ENCODE assay signal across 9 mouse cellular contexts in the genomic region with DNA sequence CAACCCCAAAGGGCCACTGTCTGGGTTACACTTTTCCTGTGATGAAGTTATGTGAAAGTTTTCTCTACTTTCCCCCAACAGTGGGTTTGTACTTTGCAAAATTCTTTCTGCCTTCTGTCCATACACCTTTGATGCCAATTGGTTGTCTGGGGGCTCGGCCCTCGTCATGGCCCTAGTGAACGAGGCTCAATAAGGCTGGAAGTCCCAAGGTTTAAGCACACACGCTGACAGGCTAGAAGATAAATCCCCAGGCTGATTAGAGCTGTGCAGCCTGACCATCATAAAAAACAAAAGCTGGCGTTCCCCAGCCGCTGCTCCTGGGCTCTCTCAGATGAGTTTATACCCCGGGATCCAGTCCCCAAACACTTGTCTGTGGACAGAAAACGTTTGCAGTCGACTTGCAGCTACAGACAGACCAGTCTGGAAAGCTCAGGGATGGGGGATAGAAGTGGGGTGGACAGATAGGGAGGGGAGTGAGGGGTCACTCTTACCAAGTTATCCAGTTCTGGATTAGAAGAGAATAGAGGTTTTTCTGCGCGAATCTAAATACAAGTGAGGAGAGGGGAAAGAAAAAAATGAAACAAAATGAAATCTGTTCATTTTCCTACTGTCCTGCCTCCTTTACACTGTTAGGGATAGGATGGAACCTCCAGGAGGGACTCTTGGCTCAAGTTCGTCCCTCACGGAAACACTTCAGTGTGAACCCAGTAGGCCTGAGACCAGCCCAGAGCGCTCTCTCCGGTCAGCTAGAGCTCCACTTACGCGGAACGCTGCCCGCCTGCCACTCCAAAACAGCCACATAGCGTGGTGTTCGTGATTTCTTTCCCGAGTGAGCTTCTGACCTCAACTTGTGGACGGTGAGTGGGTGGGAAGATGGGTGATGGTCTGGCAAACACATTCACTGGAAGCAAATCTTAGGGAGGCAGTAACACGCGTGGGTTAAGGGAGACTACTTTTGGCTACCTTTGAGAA. TPM values are rescaled to one million over a fixed set of nuclear protein-coding genes. Genes with fewer than 3 reads are reported as not detected.
DNase-seq lines count a peak whose midpoint lies in the region; ATAC-seq and TF ChIP-seq lines count a peak whose summit lies in the region.
"Had no signal": no experiment of that assay in that cellular context is flagged by ENCODE, and none has a peak within 500 bp of the region (broad histone marks: within the 10 kb centered on the region; RNA-seq: fewer than 3 reads in every experiment).

No protein-coding gene starts in this region.

- 55% methylated on average over 25 of the region's 25 CpGs for WGBS in thymus, adult 2 months
- 3% methylated on average over 25 of the region's 25 CpGs for WGBS in forebrain, embryonic 10.5 days
- WGBS in hindbrain, embryonic 16.5 days, result 11% methylated on average over 25 of the region's 25 CpGs

- H3K9me3 ChIP-seq in forebrain, embryonic 10.5 days, result no peaks in the 10 kb centered on the region
- no peaks in the 10 kb centered on the region for H3K9me3 ChIP-seq in hindbrain, embryonic 16.5 days (ENCODE audit: control insufficient read depth, low read length)

- peak overlapping the region; percentile 34; the same call in 1 of the 2 replicates for H3K27ac ChIP-seq in thymus, adult 2 months (ENCODE audit: control insufficient read depth, insufficient read depth, low read length)
- peak overlapping the region; percentile 96 for H3K27ac ChIP-seq in forebrain, embryonic 10.5 days
- H3K27ac ChIP-seq in hindbrain, embryonic 16.5 days (ENCODE audit: low read depth, low read length), result peak overlapping the region; percentile 91
- H3K27ac ChIP-seq: macrophage had no signal

- ATAC-seq in hindbrain, embryonic 16.5 days, result no peak

- peak overlapping the region; percentile 93 for H3K9ac ChIP-seq in hindbrain, embryonic 16.5 days (ENCODE audit: low read depth, low read length)

- peak overlapping the region; percentile 71 for H3K4me2 ChIP-seq in hindbrain, embryonic 16.5 days (ENCODE audit: low read length)

- intact Hi-C loops in gastrocnemius, postnatal 14 days (cut with DNase I; ENCODE audit: low total_unique reads), result no loop called here

- no peak for TF ChIP-seq CTCF in thymus, adult 2 months (IDR thresholded peaks at IDR 0.05; ENCODE audit: borderline replicate concordance, control insufficient read depth, extremely low read depth, insufficient read depth, low read length, poor library complexity)

- DNase-seq in thymus, adult 2 months, result no peak
- no peak for DNase-seq in thymus, postnatal 0 days (ENCODE audit: low spot score)
- DNase-seq in forebrain, embryonic 10.5 days (ENCODE audit: extremely low spot score, low spot score), result no peak
- DNase-seq in lung, postnatal 36 days, result peak; percentile 32
- DNase-seq in urinary bladder, postnatal 36 days (ENCODE audit: low spot score in 2 of 2), result peak; percentile 47 to 52
- DNase-seq in gastrocnemius, postnatal 14 days, result no peak
- no peak for DNase-seq in thymus, adult 18-20 months

- H3K4me1 ChIP-seq in thymus, adult 2 months (replicated peaks; ENCODE audit: control insufficient read depth, insufficient read depth, low read length), result no peaks in the 10 kb centered on the region
- peaks cover 93% of the 10 kb centered on the region for H3K4me1 ChIP-seq in forebrain, embryonic 10.5 days
- H3K4me1 ChIP-seq in hindbrain, embryonic 16.5 days (ENCODE audit: control insufficient read depth, insufficient read depth, low read depth, low read length), result peaks cover 9% of the 10 kb centered on the region

- H3K4me3 ChIP-seq in thymus, adult 2 months (ENCODE audit: control insufficient read depth, insufficient read depth, low read length), result no peak overlapping the region
- peak overlapping the region; percentile 64 for H3K4me3 ChIP-seq in forebrain, embryonic 10.5 days
- peak overlapping the region; percentile 75 for H3K4me3 ChIP-seq in hindbrain, embryonic 16.5 days (ENCODE audit: low read length)

- no peaks in the 10 kb centered on the region for H3K36me3 ChIP-seq in thymus, adult 2 months (ENCODE audit: control insufficient read depth, insufficient read depth, low read length)
- no peaks in the 10 kb centered on the region; the same call in 1 of the 2 replicates for H3K36me3 ChIP-seq in forebrain, embryonic 10.5 days (replicated peaks)
- H3K36me3 ChIP-seq in hindbrain, embryonic 16.5 days (ENCODE audit: control insufficient read depth, insufficient read depth, low read length), result no peaks in the 10 kb centered on the region

- H3K27me3 ChIP-seq in thymus, adult 2 months (ENCODE audit: control insufficient read depth, insufficient read depth, low read length), result peaks cover 12% of the 10 kb centered on the region; the same call in 1 of the 2 replicates
- H3K27me3 ChIP-seq in forebrain, embryonic 10.5 days (ENCODE audit: poor library complexity, severe bottlenecking), result peaks cover 91% of the 10 kb centered on the region
- H3K27me3 ChIP-seq in hindbrain, embryonic 16.5 days (replicated peaks; ENCODE audit: control insufficient read depth, insufficient read depth, low read length), result no peaks in the 10 kb centered on the region; the same call in 1 of the 2 replicates

- TF ChIP-seq POLR2A in thymus, adult 2 months (IDR thresholded peaks at IDR 0.05; ENCODE audit: control insufficient read depth, extremely low read depth, insufficient read depth, low read length, poor library complexity), result no peak

RNA-seq across cellular contexts. Expression of gene Meis1, which starts 5.4 kb away (rescaled TPM):
- polyA plus RNA-seq in thymus, adult 2 months (2012; rRNA removed), result 4.6 and 6.6 TPM in 2 replicates
- polyA plus RNA-seq in thymus, postnatal 0 days (2015; fragmentation: Nextera tagmentation; extraction: Ambion mirVana), result 15.6 and 16.5 TPM in 2 replicates
- polyA plus RNA-seq in forebrain, embryonic 10.5 days (2016; fragmentation: Nextera tagmentation; extraction: Ambion mirVana), result 36.1 and 39.6 TPM in 2 replicates
- 182 and 183 TPM in 2 replicates for polyA plus RNA-seq in hindbrain, embryonic 16.5 days (2015; fragmentation: Nextera tagmentation; extraction: Ambion mirVana)
- 1 to 10 TPM; 4.1 to 4.5 TPM for total RNA-seq in gastrocnemius, postnatal 14 days (2021)

Comparison
In these comparisons a context has a peak if more than half of its experiments do, and no peak if none do; other contexts are left out.
1. DNase-seq: peak in lung, postnatal 36 days (single experiment) and urinary bladder, postnatal 36 days (2 of 2); none in thymus, adult 2 months (single experiment), thymus, postnatal 0 days (single experiment), forebrain, embryonic 10.5 days (single experiment), gastrocnemius, postnatal 14 days (single experiment) and thymus, adult 18-20 months (0 of 2).
2. H3K27ac ChIP-seq: peak in every context shown above with its lines; median percentile 96 in forebrain, embryonic 10.5 days; 91 in hindbrain, embryonic 16.5 days; 34 in thymus, adult 2 months.